Mouse (Mus musculus): ENCODE results near the gene Kcnip3.

Kcnip3 gene

DNA sequence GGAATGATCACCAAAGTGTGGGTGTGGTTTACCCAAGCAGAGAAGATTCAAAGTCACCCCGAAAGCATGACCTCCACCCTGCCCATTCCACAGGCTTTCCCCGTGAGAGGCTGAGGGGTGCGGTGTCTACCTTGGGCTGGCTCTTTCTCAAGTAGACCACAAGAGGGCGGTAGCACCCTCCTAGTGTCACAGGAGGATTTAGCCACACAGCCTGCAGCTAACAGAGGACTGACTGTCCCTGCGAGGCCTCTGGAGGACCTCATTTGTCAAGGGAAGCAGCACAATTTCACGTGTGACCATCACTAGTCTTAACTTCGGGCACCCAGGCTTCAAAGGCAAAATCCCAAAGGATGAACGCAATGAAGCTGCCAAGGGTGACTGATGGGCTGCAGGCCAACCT lies 59.6 kb downstream of the Kcnip3 start:
- DNase-seq: peak; percentile 78 to 82

- DNase-seq: no peak
Observed at GRCm38 (mm10) chr2:127461351-127461750, 60.5 kb downstream of the Kcnip3 start.

GRCm38 (mm10) chr2:127459341-127459740 lies 62.6 kb downstream of the Kcnip3 start:
- peak; percentile 60 to 61 for DNase-seq

DNA sequence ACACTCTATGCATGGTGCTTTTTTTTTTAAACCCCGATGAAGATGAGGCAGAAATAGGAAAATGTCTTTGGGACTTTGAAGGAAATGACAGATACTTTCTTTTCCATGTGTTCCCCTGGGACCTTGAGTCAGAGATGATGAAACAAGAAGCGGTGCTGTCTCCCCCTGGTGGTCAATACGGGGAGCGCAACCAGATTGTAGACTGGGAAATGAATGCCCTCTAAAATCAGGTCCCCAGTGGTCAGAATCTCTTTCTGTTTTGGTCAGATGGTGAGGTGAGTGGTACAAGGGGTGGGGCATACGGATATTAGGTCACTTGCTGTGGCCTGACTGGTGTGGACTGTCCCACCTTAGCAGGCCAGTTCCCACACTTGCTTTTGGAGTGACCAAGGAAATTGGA lies 68.1 kb downstream of the Kcnip3 start:
- peak; percentile 87 to 93 for DNase-seq

GRCm38 (mm10) chr2:127453141-127453540 lies 68.8 kb downstream of the Kcnip3 start:
- DNase-seq: no peak

GRCm38 (mm10) chr2:127451748-127452147 lies 70.1 kb downstream of the Kcnip3 start:
- DNase-seq: no peak

- peak in 1 of 2 experiments; percentile 31 for DNase-seq
Observed at GRCm38 (mm10) chr2:127449691-127450090, 72.2 kb downstream of the Kcnip3 start.

DNA sequence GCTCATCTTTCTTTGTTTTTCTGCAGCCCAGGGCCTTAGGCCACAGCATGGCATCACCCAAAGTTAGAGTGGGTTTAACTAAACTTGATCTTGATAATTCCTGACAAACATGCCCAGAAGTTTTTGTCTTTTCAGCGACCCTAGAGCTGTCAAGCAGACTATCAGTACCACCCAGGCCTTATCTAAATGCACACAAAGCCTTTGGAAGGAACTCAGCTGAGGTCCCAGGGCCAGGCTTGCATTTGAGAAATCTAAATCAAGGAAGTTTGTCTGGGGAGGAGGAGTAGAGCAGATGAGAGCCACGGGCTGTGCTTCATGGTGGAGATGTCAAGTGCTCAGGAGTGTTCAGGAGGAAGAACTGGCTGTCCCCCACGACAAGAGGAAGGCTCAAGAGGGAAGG lies 75.0 kb downstream of the Kcnip3 start:
- no peak for DNase-seq

DNA sequence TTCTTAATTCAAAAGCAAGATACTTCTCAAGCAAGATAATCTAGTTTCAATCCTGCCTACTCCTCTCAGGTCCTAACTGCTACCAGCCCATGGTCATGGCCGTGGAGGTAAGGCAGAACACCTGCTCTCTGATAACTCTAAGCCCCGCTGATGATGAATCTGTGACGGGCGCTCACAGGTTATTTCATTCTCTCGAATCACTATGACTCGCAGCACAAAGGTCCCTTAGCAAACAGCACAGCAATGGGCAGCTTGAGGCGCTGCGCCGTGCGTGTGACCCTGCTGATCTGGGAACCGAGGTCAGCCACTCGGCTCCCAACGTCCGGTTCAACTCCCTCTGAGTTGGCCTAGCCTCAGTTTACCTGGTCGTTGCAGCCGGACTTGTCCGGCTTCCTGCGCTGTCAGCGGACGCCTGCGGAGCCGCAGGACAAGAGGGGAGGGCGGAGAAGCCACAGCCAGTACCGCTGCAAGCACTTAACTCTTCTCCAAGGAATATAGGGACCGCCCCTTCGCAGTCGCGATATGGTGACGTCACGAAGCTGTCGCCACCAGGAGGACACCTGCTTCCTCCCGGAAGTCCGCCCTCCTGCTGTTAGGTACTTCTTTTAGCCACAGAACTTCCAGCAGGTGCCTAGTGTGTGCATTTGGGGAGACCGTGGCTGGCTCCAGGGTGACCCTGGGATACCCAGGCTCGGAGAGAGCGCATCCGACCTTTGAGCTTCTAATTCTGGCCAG lies 77.7 kb downstream of the Kcnip3 start, which contains the start of gene Fahd2a:
TSS of gene Fahd2a (minus strand) at position 511 of the 735 bp plus-strand sequence.
- DNase-seq: peak; percentile 96 to 97

DNA sequence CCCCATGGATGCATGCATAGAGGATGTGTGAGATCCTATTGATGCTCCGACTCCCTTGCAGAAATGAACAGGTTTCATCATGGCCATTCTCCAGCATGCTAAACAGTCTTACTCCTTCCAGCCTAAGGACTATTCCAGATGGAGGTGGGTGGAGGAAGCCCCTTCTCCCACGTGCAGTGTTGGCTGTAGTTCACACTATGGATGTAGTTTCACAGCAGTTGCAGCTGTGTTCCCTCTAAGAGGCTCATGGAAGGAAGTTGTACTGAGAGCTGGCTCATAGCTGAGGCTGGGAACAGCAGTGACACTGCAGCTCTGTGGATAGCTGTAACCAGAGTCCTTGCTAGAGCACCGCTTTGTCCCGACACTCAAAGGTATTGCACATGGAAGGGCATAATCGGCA lies 84.2 kb downstream of the Kcnip3 start:
- no peak for DNase-seq

DNA sequence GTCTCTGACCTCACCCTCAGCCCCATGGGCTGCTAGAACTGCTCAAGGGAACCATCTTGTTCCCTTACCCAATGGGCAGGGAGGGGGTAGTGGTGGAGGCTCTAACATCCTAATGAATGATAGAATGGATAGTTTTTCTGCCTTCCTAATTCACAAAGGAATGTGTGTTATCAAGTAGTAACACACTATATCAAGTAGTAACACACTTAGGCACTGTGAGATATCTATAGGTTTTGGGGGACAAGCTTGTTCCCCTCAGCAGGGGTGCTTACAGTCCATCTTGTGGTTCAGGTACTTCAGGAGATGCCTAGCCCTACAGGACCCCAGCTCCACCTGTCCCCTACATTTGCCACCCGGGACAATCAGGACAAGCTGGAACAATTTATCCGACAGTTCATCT lies 86.3 kb downstream of the Kcnip3 start:
- no peak for DNase-seq

DNA sequence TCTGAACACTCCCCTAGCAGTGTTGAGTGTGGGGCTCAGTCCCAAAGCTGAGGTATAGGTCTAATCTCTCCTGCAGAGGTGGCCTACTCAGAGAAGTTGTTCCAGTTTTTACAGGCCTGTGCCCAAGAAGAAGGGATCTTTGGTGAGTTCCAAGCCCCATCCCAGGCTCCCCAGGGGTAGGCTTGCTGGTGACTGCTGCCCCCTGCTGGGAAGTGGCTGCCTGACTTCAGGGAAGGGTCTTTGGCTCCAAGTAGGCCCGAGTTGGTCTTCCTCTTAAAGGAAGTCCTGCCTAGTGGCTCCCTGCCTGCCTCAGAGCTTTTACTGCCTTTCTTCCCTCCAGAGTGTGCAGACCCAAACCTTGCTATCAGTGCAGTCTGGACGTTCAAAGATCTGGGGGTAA lies 86.8 kb downstream of the Kcnip3 start:
- peak; percentile 60 for DNase-seq

- DNase-seq: peak; percentile 54 to 81
Observed at GRCm38 (mm10) chr2:127433487-127434295, 88.2 kb downstream of the Kcnip3 start.

DNA sequence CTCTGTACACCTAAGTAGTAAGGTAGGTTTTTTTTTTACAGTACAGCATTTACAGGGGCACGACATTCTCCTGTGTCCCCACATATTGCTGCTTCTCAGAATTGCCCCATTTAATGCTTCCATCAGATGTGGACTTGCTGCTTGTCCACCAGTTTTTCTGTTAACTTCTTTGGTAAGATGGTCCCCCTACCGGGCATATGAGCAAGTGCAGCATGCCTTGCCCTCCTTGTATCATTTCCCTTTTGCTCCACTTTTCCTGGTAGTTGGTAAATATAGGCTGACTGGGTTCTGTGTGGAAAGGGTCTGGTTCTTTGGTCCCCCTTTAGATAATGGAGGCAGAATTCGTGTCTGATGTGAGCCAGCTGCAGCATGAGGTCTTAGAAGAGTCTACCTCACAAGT lies 91.7 kb downstream of the Kcnip3 start:
- DNase-seq: peak; percentile 62 to 69

DNA sequence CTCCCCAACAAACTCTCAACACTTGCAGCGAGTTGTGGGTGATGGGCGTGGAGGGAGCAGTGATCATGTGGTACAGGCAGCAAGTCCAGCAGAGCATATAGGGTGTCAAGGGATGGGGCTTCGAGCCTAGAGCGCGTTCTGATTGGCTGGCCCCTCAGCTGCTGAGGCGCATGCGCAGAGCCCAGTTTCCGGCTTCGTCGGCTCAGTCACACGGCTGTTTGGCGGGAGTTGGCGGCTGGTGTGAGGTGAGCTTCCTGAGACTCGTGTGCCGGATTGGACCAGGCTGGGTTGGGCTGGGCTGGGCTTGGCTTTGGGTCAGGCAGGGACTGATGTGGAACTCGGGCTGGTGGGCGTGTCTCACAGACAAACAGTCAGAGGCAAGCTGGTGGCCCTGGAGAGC lies 96.9 kb downstream of the Kcnip3 start, which contains the start of gene Gpat2:
TSS of gene Gpat2 (plus strand) at position 223 of the 400 bp plus-strand sequence.
- DNase-seq: no peak

DNA sequence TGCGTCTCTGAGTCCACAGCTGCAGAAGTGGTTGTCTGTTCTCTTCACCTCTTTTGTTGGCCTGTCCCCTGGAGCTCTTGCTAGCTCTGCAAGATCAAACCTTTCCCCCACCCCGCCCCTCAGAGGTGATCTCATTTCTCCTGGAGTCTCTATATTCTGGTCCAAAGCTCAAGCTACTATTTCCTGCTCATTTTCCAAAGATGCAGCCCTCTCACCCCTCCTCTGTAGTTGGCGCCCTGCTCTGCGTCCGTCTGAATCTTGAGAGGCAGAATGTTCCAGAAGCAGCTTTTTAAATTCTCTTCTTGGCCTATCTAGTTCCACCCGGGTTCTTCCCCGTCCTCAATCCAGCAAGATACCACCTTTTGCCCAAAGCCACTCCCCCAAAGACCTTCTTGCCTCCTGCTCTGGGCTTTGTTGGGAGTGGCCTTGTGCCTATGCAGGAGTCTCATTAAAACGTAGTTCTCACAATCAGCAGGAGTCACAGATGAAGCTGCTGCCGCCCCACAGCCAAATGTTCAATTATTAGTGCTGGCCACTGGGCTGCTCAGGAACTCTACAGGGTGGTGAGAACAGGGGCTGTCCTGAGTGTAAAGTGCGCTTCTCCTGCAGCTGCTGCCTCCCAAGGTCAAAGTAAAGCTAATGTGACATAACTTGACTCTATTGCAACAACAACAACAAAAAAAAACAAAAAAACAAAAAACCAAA lies 103.5 kb downstream of the Kcnip3 start:
- DNase-seq: no peak

DNA sequence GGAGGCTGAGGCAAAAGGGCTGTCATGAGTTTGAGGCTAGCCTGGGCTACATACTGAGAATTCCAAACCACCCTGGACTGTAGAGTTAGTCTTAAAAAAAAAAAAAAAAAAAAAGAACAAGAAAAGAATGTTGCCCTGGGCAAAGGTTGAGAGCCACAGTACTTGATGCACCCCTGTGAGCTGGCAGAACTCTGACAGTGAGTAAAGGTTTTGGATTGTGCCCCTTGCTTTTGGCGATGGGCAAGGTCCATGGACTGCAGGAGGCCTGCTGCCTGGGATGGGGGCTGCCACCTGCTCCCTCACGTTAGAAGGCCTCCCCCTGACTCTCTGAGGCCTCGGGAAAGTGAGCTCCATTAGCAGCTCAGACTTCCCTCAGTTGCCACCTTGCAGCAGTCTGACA lies 105.2 kb downstream of the Kcnip3 start:
- no peak for DNase-seq

DNA sequence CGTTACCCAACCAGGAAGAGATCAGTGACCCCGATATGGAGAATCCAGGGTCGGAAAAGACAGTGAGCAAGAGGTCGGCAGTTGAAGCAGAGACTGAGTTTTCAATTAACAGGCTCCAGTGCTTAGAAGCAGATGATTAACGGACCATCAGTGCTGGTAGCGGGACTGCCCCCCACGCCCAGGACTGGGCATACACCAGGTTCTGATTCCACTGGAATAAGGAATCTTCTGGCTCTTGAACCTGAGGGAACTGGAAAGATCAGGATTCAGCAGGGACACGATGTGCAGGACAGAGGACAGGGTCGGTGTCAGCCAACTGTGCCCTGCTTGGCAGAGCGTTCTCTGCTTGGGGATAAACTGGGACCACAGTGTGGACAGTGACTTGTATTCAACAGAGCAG lies 106.1 kb downstream of the Kcnip3 start:
- no peak for DNase-seq

DNA sequence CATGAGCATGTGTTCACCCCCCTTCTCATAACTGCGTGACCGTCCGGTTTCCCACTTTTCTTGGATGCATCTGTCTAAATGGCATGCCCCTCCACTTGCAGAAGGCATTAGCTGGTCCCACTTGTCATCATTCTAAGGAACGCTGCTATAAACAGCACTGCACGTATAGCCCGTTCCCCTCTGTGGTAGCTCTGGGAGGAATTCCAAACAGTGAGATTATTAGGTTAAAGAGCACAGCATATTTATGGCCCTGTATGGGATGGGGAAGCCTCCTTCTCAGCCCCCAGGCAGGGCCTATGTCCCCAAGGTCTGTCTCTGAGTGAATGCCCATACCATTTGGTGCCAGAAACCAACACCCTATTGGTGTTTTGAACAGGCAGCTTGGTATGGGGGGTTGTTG lies 110.8 kb downstream of the Kcnip3 start:
- DNase-seq: no peak

All from cerebellum, postnatal 10 days (tissue).